Mouse (Mus musculus) heart, adult 2 months (tissue): ENCODE results near the gene Slc44a3.

Source experiments
- CTCF ChIP-seq: fragments of 200-600 bp; IDR thresholded peaks from 2 replicates; pipeline ENCODE4 v1.8.1; 2022; ENCODE audit warnings: antibody characterized with exemption, mild to moderate bottlenecking, moderate library complexity
- EP300 ChIP-seq: fragments of 200-500 bp; IDR thresholded peaks from 2 replicates; pipeline ENCODE4 v1.6.1; 2011; ENCODE audit warnings: low read depth, low read length, control low read depth; ENCODE audit not compliant: insufficient read depth
- POLR2A ChIP-seq: fragments of 200-500 bp; IDR thresholded peaks from 2 replicates; pipeline ENCODE4 v1.6.1; 2011; ENCODE audit warnings: mild to moderate bottlenecking, low read depth, low read length, control low read depth; ENCODE audit not compliant: insufficient read depth

DNA sequence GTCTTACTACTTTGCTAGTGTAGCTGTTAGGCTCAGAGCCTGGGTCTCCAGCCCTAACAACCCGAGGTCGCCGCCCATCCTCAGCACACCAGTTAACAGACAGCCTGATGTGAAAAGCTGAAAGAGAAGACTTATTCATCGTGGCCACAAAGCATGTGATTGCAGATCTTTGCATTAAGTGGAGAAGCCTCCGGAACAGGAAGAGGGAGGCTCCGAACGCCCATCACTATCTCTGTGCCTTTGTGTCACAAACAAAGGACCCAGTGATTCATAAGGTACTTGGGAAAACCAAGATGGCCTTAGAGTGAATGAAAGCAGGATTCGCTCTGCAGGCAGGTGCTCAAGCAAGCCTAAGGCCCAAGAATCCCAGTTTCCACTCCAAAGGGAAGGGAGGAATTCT, 26.7 kb upstream of the Slc44a3 start:
- no peak for TF ChIP-seq CTCF
- TF ChIP-seq EP300: no peak
- TF ChIP-seq POLR2A: no peak
